Mouse (Mus musculus) kidney, postnatal 0 days (tissue): ENCODE data around the gene March6. TPM values are rescaled to one million over a fixed set of nuclear protein-coding genes. Genes with fewer than 3 reads are reported as not detected.
A peak's percentile ranks its signal among the peaks of the same experiment; 100 is the strongest.

Experiments used
- ATAC-seq: fragments of 200-750 bp; cut with Nextera tagmentation; replicated peaks from 2 replicates; pipeline ENCODE4 v1.8.0; 2017; ENCODE audit warnings: low read depth, moderate number of reproducible peaks, moderate TSS enrichment, moderate library complexity; ENCODE audit not compliant: low FRiP score
- DNase-seq: peaks from one replicate; pipeline ENCODE4 v3.0.0-alpha.2; 2016; ENCODE audit warnings: low spot score
- H3K27ac ChIP-seq: fragments of 300-500 bp; sonication (generic); 2 replicates; pipeline ENCODE4 v1.5.1; 2014; ENCODE audit warnings: mild to moderate bottlenecking
- H3K27me3 ChIP-seq: fragments of 300-500 bp; sonication (generic); 2 replicates; pipeline ENCODE4 v1.6.1; 2014; ENCODE audit warnings: low read length, mixed read lengths; ENCODE audit not compliant: insufficient read depth
- H3K36me3 ChIP-seq: fragments of 300-500 bp; sonication (generic); 2 replicates; pipeline ENCODE4 v1.6.1; 2014; ENCODE audit warnings: low read length, mixed read lengths; ENCODE audit not compliant: insufficient read depth
- H3K4me1 ChIP-seq: fragments of 300-500 bp; sonication (generic); replicated peaks from 2 replicates; pipeline ENCODE4 v1.6.1; 2014; ENCODE audit warnings: antibody characterized with exemption, low read length, mixed read lengths; ENCODE audit not compliant: insufficient read depth
- H3K4me2 ChIP-seq: fragments of 300-500 bp; sonication (generic); 2 replicates; pipeline ENCODE4 v1.6.1; 2014; ENCODE audit warnings: mild to moderate bottlenecking, low read length, moderate library complexity, mixed read lengths
- H3K4me3 ChIP-seq: fragments of 300-500 bp; sonication (generic); replicated peaks from 2 replicates; pipeline ENCODE4 v1.5.1; 2014; ENCODE audit warnings: low read depth, low read length
- H3K9ac ChIP-seq: fragments of 300-500 bp; sonication (generic); 2 replicates; pipeline ENCODE4 v1.6.1; 2014; ENCODE audit warnings: low read depth, low read length
- H3K9me3 ChIP-seq: fragments of 300-500 bp; sonication (generic); replicated peaks from 2 replicates; pipeline ENCODE4 v1.6.1; 2016; ENCODE audit warnings: low read length, inconsistent platforms, mixed read lengths
- CTCF ChIP-seq: IDR thresholded peaks from 2 replicates; pipeline ENCODE4 v1.5.1; 2016; ENCODE audit warnings: antibody characterized with exemption, low read depth, mild to moderate bottlenecking, moderate library complexity
- WGBS: fragments of 180-500 bp; shearing (Covaris S2); extraction: QIAGEN DNeasy Blood & Tissue Kit; methylation state at CpG from one replicate; pipeline ENCODE4 v1.1.7; 2014; 5-methylcytosine and 5-hydroxymethylcytosine counted together
- polyA plus RNA-seq: library from polyadenylated mRNA; unstranded; fragments of >200 nt; fragmentation: Nextera tagmentation; extraction: Ambion mirVana; gene quantifications from 2 replicates; pipeline ENCODE4 v1.2.1, GENCODE M21; 2015

March6 gene
- polyA plus RNA-seq, 1 experiment from 2014 or later: 24.9 TPM

DNA sequence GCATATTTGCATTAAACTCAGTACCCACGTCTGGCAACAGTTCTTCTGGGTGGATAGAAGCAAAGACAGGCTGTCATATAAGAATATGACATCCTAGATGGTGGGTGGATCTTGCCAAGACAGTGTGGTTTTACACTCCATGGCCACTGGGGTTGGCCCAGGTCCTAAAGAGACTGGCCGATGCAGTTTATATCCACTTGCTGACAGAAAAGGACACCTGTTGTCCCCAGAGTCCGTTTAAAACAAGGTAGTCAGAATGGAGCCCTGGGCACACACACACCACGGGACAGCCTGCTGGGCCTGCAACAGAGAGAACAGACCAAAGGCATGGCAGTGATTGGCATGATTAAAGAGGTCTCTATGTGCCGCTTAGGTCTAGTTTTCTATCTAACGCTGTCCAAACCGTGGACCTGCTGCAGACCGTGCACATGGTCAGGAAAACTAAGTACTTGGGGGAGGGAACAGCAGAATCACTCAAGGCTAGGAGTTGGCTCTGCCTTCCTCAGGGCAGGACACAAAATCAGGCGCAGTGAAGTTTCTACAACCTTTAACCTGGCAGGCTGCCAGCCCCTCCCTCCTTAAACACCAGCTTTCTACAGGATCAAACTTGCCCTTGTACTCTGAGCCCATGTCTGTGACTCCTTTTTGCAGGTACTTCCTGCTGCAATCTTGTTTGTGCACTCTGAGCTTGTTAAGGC lies 38.6 kb upstream of the March6 start:
- ATAC-seq: peak; percentile 82

DNA sequence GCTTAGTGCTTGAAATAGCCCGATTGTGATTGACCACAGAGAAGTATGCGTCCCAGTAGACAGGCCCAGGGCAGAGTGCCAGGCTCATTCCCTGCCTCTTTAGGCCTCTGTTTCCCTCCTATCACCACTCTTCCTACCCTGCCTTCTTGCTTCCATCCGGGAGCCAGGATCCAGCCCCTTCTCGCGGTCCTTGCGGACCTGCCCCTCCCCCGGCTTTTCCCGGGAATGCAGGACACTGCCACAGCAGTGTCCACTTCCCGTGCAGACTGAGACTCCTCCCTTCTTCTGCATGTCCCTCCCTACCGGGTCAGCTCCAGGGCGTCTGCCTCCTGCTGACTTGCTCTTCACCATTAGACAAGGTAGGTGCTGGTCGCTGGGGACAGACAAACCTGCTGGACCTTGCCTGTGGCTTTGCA lies 37.7 kb upstream of the March6 start:
- Histone ChIP-seq H3K27me3 (no peaks in the 10 kb centered on the region), H3K36me3 (no peaks in the 10 kb centered on the region), H3K9me3 (no peaks in the 10 kb centered on the region), H3K4me2 (peak overlapping the region; percentile 40), H3K27ac (peak overlapping the region; percentile 65), H3K4me3 (no peak overlapping the region), H3K4me1 (peaks cover 13% of the 10 kb centered on the region), H3K9ac (no peak overlapping the region)
- TF ChIP-seq CTCF: no peak
- DNase-seq (peak; percentile 89), ATAC-seq (peak; percentile 88)
- 11% methylated on average over 12 of the region's 12 CpGs for WGBS

More for the DNA sequence above, 38.6 kb upstream of the March6 start:
- peak; percentile 28 for DNase-seq
- Histone ChIP-seq H3K9me3 (no peaks in the 10 kb centered on the region), H3K4me3 (no peak overlapping the region), H3K36me3 (no peaks in the 10 kb centered on the region), H3K27me3 (no peaks in the 10 kb centered on the region), H3K9ac (no peak overlapping the region), H3K4me1 (peaks cover 13% of the 10 kb centered on the region; the same call in 1 of the 2 replicates), H3K4me2 (peak overlapping the region; percentile 40), H3K27ac (peak overlapping the region; percentile 65; the same call in 1 of the 2 replicates)
- 48% methylated on average over 9 of the region's 9 CpGs for WGBS
- 0 out of 2 replicates have a peak, but pooled peaks have one; percentile 5 for TF ChIP-seq CTCF

DNA sequence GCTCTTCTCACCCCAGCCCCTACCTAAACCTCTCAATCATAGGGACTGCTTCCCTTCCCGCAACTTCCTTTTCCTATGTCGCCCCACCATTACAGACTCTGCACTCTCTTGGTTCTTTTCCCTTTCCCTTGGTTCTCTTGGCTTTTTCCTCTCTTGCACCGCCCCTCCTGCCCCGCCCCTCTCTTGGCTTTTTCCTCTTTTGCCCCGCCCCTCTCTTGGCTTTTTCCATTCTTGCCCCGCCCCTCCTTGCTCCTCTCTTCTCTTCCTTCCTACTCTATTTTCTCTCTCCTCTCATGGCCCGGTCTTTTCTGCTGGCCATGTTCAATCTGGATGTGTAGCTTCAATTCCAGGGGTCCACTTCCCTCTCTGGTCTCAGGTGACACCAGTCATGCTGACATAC lies 36.6 kb upstream of the March6 start:
- no peaks in the 10 kb centered on the region for H3K9me3 ChIP-seq
- DNase-seq (no peak), ATAC-seq (no peak)
- no peak overlapping the region for H3K27ac ChIP-seq
- no peak overlapping the region for H3K4me2 ChIP-seq
- H3K36me3 ChIP-seq: no peaks in the 10 kb centered on the region
- peaks cover 13% of the 10 kb centered on the region for H3K4me1 ChIP-seq
- no peak for TF ChIP-seq CTCF
- WGBS: 78% methylated on average over 7 of the region's 7 CpGs
- H3K4me3 ChIP-seq: no peak overlapping the region
- H3K27me3 ChIP-seq: no peaks in the 10 kb centered on the region
- no peak overlapping the region for H3K9ac ChIP-seq

DNA sequence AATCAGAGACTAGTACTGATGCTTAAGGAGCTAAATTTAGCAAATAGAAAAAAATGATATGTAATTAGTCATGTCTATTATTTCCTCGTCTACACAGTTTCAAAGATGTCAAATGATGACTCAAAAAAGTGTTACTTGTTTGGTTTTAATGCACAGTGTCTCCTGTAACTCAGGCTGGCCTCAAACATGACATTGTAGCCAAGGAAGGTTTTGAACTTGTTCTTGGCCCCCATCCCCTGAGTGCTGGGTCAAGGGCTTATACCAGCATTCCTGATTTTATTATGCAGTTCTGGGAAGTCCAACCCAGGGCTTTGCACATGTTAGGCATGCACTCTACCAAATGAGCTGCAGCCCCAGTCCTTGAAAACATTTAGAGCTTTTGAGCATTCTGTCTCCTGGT lies 34.9 kb upstream of the March6 start:
- TF ChIP-seq CTCF: no peak
- Histone ChIP-seq H3K4me2 (no peak overlapping the region), H3K27ac (no peak overlapping the region), H3K4me1 (peaks cover 13% of the 10 kb centered on the region), H3K9ac (no peak overlapping the region), H3K4me3 (no peak overlapping the region), H3K27me3 (no peaks in the 10 kb centered on the region), H3K9me3 (no peaks in the 10 kb centered on the region), H3K36me3 (no peaks in the 10 kb centered on the region)
- WGBS: 70% methylated on average over 1 of the region's 1 CpGs
- ATAC-seq (no peak), DNase-seq (no peak)

DNA sequence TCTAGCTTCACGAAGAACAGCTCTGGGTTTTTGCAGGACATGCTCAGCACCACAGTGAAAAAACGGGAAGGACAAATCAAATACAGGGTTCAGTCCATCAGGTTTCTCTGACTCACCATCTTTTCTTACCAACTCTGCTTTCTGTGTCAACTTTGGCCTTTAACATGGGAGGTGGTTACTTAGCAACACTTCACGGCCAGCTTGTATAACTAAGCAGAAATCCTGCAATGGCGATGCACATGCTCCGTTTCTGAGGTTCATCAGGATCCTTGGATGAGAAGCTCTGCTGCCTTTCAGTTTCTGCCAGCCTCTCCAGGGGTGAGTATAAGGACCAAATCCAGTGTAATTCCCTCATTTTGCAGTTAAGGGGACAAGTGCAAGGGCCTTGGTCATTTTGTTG lies 34.3 kb upstream of the March6 start, which contains the start of gene Cmbl:
TSS of gene Cmbl (plus strand) at position 206 of the 400 bp plus-strand sequence.
- no peak for DNase-seq
- no peak for ATAC-seq
- Histone ChIP-seq H3K27ac (peak within 1 kb of the TSS; percentile 78), H3K9ac (no peak within 1 kb of the TSS), H3K4me3 (no peak within 1 kb of the TSS), H3K27me3 (no peaks in the 10 kb centered on the region), H3K36me3 (no peaks in the 10 kb centered on the region), H3K4me2 (no peak within 1 kb of the TSS), H3K4me1 (peaks cover 13% of the 10 kb centered on the region), H3K9me3 (no peaks in the 10 kb centered on the region)
- TF ChIP-seq CTCF: no peak
- 64% methylated on average over 5 of the region's 5 CpGs for WGBS

DNA sequence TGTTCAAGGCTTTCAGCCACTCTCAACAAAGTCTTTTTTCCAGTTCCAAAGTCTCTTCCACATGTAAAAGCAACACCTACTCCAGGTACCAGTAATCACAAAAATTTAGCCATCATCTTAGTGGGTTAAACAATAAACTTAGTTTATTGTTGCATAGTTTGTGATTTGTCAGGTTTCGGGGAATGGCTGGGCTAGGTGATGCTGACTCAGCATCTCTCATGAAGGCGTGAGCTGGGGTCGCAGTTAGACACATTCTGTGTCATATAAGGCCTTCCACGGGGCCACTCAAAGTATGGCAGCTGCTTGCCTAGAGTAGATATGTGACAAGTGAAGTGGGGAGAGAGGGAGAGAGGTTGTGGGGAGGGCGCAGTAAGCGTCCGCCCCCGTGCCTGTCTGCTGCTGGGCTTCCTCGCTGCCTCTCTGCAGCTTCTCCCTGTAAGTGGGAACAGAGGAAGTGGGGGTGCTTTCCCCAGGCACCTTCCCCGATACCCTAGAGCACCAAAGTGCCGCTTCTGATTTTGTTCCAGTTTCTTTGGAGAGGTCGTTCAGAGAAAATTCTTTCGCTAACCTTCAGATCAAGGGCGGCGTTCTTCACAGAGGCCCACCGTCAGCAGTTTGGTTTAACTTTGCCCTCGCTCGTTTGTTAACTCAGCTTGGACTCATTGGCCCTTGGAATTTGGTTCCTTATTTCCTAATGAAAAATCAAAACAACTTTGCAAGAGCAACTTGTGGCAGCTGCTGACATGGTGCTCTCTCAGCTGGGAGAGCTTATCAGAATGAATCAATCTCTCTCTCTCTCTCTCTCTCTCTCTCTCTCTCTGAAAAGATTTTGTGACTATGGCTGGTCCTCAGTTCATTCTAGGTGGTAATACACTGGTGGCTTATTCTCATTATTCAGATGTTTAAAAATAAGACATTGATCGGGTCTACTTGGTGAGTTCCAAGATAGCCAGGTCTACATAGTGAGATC lies 33.0 kb upstream of the March6 start:
- DNase-seq: peak; percentile 65

More for the DNA sequence above, 33.0 kb upstream of the March6 start:
- Histone ChIP-seq H3K9ac (peak overlapping the region; percentile 18; the same call in 1 of the 2 replicates), H3K9me3 (no peaks in the 10 kb centered on the region), H3K4me2 (peak overlapping the region; percentile 21; the same call in 1 of the 2 replicates), H3K4me3 (no peak overlapping the region), H3K27me3 (no peaks in the 10 kb centered on the region), H3K27ac (peak overlapping the region; percentile 78), H3K4me1 (peaks cover 11% of the 10 kb centered on the region), H3K36me3 (no peaks in the 10 kb centered on the region)
- peak; percentile 59 for ATAC-seq
- 39% methylated on average over 19 of the region's 19 CpGs for WGBS
- no peak for TF ChIP-seq CTCF
